Mouse (Mus musculus) embryonic facial prominence, embryonic 15.5 days (tissue): ENCODE measurements around the gene Usp18. TPM values are rescaled to one million over a fixed set of nuclear protein-coding genes. Genes with fewer than 3 reads are reported as not detected.

Source experiments
- ATAC-seq: fragments of 200-750 bp; cut with Nextera tagmentation; 2 replicates; pipeline ENCODE4 v1.8.0; 2017; ENCODE audit warnings: low read depth, moderate TSS enrichment; ENCODE audit not compliant: insufficient number of reproducible peaks, low FRiP score, low TSS enrichment
- H3K27ac ChIP-seq: fragments of 300-500 bp; sonication (generic); replicated peaks from 2 replicates; pipeline ENCODE4 v1.5.1; 2015; ENCODE audit warnings: mild to moderate bottlenecking, inconsistent platforms
- H3K27me3 ChIP-seq: fragments of 300-500 bp; sonication (generic); 2 replicates; pipeline ENCODE4 v1.6.1; 2015; ENCODE audit warnings: inconsistent platforms
- H3K36me3 ChIP-seq: fragments of 300-500 bp; sonication (generic); 2 replicates; pipeline ENCODE4 v1.6.1; 2015; ENCODE audit warnings: mild to moderate bottlenecking, inconsistent platforms
- H3K4me1 ChIP-seq: fragments of 300-500 bp; sonication (generic); 2 replicates; pipeline ENCODE4 v1.6.1; 2015; ENCODE audit warnings: inconsistent platforms
- H3K4me2 ChIP-seq: fragments of 300-500 bp; sonication (generic); replicated peaks from 2 replicates; pipeline ENCODE4 v1.6.1; 2015; ENCODE audit warnings: mild to moderate bottlenecking, inconsistent platforms
- H3K4me3 ChIP-seq: fragments of 300-500 bp; sonication (generic); replicated peaks from 2 replicates; pipeline ENCODE4 v1.5.1; 2015; ENCODE audit warnings: mild to moderate bottlenecking, inconsistent platforms
- H3K9ac ChIP-seq: fragments of 300-500 bp; sonication (generic); 2 replicates; pipeline ENCODE4 v1.6.1; 2015; ENCODE audit warnings: inconsistent platforms
- H3K9me3 ChIP-seq: fragments of 300-500 bp; sonication (generic); replicated peaks from 2 replicates; pipeline ENCODE4 v1.6.1; 2016; ENCODE audit warnings: inconsistent platforms
- WGBS: fragments of 180-500 bp; shearing (Covaris S2); methylation state at CpG from one replicate; pipeline ENCODE4 v1.1.7; 2015; 5-methylcytosine and 5-hydroxymethylcytosine counted together
- polyA plus RNA-seq: library from polyadenylated mRNA; unstranded; fragments of >200 nt; fragmentation: Nextera tagmentation; extraction: Ambion mirVana; gene quantifications from 2 replicates; pipeline ENCODE4 v1.2.1, GENCODE M21; 2015

Usp18 gene
- polyA plus RNA-seq, 1 experiment from 2014 or later, result 5.3 TPM

DNA sequence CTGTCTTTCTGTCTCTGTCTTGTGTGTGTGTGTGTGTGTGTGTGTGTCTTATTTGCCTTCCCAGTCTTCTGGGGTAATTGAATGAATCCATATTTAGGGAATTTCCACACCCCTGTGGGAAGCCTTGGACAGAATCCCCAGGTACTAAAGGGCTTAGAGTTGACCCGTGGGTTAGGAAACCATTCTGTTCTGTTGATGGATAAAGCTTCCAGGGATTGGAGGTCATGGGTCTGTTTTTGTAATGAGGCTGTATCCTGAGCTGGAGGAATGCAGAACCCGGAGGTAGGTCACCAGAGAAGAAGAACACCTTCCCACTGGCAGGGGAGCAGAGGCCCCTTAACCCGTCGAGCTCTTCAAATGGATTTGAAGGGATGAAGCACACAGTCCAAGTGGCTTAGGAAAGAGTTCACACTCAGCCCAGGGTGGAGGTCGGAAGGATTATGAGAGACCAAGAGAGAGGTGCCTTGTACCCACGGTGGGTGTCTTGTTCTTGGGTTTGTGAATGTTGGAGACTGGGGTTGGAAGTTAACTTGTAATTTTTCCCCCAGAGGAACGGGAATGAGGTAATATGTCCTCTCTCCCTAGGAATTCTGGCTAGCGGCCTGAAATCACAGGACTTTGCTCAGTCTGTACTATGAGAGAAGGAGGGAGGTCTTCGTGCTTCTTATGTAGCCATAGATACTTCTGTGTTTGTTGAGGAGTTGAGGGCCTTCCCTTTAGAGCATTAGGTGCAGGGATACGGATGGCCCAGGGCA, 57.9 kb downstream of the Usp18 start:
- 68% methylated on average over 10 of the region's 10 CpGs for WGBS
- H3K27ac ChIP-seq, result no peak overlapping the region
- H3K4me2 ChIP-seq, result no peak overlapping the region
- no peaks in the 10 kb centered on the region for H3K9me3 ChIP-seq
- ATAC-seq, result no peak
- H3K27me3 ChIP-seq, result no peaks in the 10 kb centered on the region
- H3K9ac ChIP-seq, result no peak overlapping the region
- peaks cover 9% of the 10 kb centered on the region; the same call in 1 of the 2 replicates for H3K4me1 ChIP-seq
- no peak overlapping the region for H3K4me3 ChIP-seq
- no peaks in the 10 kb centered on the region for H3K36me3 ChIP-seq

DNA sequence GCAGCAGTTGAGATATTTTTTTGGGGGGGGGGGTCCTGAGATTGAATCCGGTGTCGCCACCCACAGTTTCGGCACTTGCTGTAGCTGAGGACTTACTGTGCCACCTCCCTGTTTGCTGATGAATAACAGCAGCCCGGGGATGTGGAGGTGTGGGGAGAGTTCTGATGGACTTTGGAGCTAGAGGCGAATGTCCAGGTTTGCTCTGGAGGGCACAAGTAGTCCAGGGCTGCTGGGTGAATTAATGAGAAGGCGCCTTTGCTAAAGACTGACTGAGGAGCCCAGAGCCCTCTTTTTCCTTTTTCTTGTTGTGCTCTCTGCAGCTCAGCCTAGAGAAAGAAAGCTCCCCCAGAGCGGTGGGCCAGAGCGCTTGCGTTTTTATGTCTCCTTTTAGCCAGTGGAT, 58.9 kb downstream of the Usp18 start:
- H3K36me3 ChIP-seq, result no peaks in the 10 kb centered on the region
- no peak overlapping the region for H3K27ac ChIP-seq
- H3K4me3 ChIP-seq, result no peak overlapping the region
- no peaks in the 10 kb centered on the region for H3K9me3 ChIP-seq
- no peak overlapping the region for H3K9ac ChIP-seq
- no peak overlapping the region for H3K4me2 ChIP-seq
- H3K4me1 ChIP-seq, result peaks cover 9% of the 10 kb centered on the region; the same call in 1 of the 2 replicates
- 74% methylated on average over 9 of the region's 9 CpGs for WGBS
- no peaks in the 10 kb centered on the region for H3K27me3 ChIP-seq
- ATAC-seq, result no peak

DNA sequence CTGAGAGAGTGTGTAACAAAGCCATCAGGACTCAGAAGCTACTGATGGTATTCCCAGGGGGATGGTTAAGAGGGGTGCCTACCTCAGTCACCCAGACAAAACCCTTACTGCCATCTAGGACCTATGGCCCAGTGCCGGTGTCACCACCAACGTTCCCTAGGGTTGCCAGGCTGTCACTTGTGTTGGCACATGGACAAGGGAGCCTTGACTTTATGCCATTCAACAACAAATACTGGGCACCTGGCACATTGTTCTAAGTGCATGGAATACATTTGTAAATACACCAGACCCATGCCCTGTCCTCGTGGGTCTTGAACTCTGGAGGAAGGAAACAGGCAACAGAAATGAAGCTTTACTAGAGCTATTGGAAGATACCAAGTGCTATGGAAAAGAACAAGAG, 59.9 kb downstream of the Usp18 start:
- H3K27me3 ChIP-seq, result no peaks in the 10 kb centered on the region
- no peaks in the 10 kb centered on the region for H3K9me3 ChIP-seq
- no peak overlapping the region for H3K27ac ChIP-seq
- H3K4me2 ChIP-seq, result no peak overlapping the region
- 0 out of 2 replicates have a peak, but pooled peaks cover under 1% of the 10 kb centered on the region for H3K4me1 ChIP-seq
- ATAC-seq, result no peak
- no peaks in the 10 kb centered on the region for H3K36me3 ChIP-seq
- H3K4me3 ChIP-seq, result no peak overlapping the region
- WGBS, result 82% methylated on average over 3 of the region's 3 CpGs
- H3K9ac ChIP-seq, result no peak overlapping the region

- H3K9ac ChIP-seq, result no peak overlapping the region
- no peak for ATAC-seq
- WGBS, result 83% methylated on average over 6 of the region's 6 CpGs
Measured at GRCm38 (mm10) chr6:121310984-121311383, 65.3 kb downstream of the Usp18 start.

GRCm38 (mm10) chr6:121319099-121319498, 73.4 kb downstream of the Usp18 start:
- H3K4me2 ChIP-seq, result no peak overlapping the region
- ATAC-seq, result no peak
- WGBS, result 61% methylated on average over 6 of the region's 6 CpGs

More at GRCm38 (mm10) chr6:121310984-121311383, 65.3 kb downstream of the Usp18 start:
- H3K4me2 ChIP-seq, result no peak overlapping the region
- no peaks in the 10 kb centered on the region for H3K36me3 ChIP-seq
- no peaks in the 10 kb centered on the region for H3K4me1 ChIP-seq
- no peak overlapping the region for H3K27ac ChIP-seq
- H3K27me3 ChIP-seq, result no peaks in the 10 kb centered on the region
- no peak overlapping the region for H3K4me3 ChIP-seq
- H3K9me3 ChIP-seq, result no peaks in the 10 kb centered on the region

More at GRCm38 (mm10) chr6:121319099-121319498, 73.4 kb downstream of the Usp18 start:
- no peaks in the 10 kb centered on the region for H3K27me3 ChIP-seq
- H3K36me3 ChIP-seq, result no peaks in the 10 kb centered on the region
- H3K9ac ChIP-seq, result no peak overlapping the region
- no peaks in the 10 kb centered on the region for H3K4me1 ChIP-seq
- H3K27ac ChIP-seq, result no peak overlapping the region
- H3K4me3 ChIP-seq, result no peak overlapping the region
- H3K9me3 ChIP-seq, result no peaks in the 10 kb centered on the region

Other genes starting within 250 kb of the Usp18 start
- gene Mical3, start 114.9 kb upstream of the Usp18 start, polyA plus RNA-seq, result 11.5 and 14.1 TPM in 2 replicates
- 11.3 and 12.5 TPM in 2 replicates for gene Pex26, start 62.2 kb upstream of the Usp18 start, polyA plus RNA-seq
- 6.7 and 7.5 TPM in 2 replicates for gene Tuba8, start 35.2 kb upstream of the Usp18 start, polyA plus RNA-seq
- gene Slc6a13, start 54.3 kb downstream of the Usp18 start, polyA plus RNA-seq, result 1.8 and 2.2 TPM in 2 replicates
- gene Slc6a12, start 97.2 kb downstream of the Usp18 start, polyA plus RNA-seq, result not detected in 2 replicates
- 0.27 and 0.34 TPM in 2 replicates for gene Iqsec3, start 227.8 kb downstream of the Usp18 start, polyA plus RNA-seq